Mouse (Mus musculus) neutrophil, adult 59 days (primary cell): Measurements from ENCODE around the gene Cct8l1. TPM values are rescaled to one million over a fixed set of nuclear protein-coding genes. Genes with fewer than 3 reads are reported as not detected.

Experiments used
- total RNA-seq, 2 experiments: library from RNA; stranded (reverse); gene quantifications; 1 replicate in 1 of 2; 2 replicates in 1 of 2; pipeline ENCODE4 v1.2.4; 2023

Cct8l1 gene
- not detected for total RNA-seq

DNA sequence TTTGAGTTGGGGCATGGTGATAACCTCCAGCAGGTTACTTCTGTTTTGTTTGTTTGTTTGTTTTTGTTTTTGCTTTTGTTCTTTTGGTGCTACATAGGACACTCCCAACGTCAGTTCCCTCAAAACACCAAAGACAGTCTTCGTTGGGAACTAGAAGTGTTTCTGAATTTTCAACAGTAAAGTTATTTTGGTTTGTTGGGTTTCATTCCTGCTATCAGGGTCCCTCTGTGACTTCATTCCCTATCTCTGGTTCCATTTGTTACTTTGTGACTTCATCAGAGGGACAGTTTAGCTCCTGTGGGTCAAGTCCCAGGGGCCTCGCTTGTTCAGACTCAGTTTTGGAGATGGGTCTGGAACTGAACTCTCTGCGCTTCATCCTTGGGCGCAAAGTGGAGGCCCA, at the start of gene Cct8l1:
TSS of gene Cct8l1 (plus strand) at position 301 of the 400 bp plus-strand sequence.

DNA sequence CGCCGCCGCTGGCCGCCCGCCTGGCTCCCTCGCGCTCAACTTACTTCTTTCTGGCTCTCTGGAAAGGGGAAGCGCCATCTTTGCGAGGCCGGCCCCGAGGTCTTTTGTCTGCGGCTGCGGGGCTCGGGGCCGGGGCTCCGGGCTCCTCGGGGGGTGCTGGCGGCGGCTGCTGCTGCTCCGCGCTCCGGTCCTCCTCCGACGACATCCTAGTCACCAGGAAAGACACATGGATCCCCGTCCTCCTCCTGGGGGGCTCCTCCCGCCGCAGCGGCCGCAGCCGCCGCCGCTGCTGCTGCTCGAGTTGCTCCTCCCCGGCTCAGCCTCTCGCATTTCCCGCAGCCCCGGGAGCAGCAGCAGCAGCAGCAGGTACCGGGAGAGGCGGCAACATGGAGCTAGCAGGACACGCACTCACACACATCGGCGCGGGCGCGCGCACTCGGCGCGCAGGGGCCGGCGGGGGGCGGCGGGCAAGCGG, 17.5 kb upstream of the Cct8l1 start, which contains the start of gene Kmt2c:
TSS of gene Kmt2c (minus strand) at position 438 of the 475 bp plus-strand sequence.

Other genes starting within 250 kb of the Cct8l1 start
- gene Kmt2c, start 17.3 kb upstream of the Cct8l1 start, total RNA-seq, result 100 to 1,000 TPM; 108 to 110 TPM
- 1 to 10 TPM; 8.1 to 9.3 TPM for gene Xrcc2, start 189.8 kb downstream of the Cct8l1 start, total RNA-seq
- gene Actr3b, start 243.9 kb downstream of the Cct8l1 start, total RNA-seq, result 1 to 10 TPM in 1 of 2 experiments, under 1 TPM in 1; 0.73 to 2.7 TPM